Mouse (Mus musculus) retina, postnatal 1 day (tissue): ENCODE measurements around the gene Ube2g1.

Experiments used
- DNase-seq: peaks from one replicate; pipeline ENCODE4 v3.0.0-alpha.2; 2012

Gene Ube2g1

DNA sequence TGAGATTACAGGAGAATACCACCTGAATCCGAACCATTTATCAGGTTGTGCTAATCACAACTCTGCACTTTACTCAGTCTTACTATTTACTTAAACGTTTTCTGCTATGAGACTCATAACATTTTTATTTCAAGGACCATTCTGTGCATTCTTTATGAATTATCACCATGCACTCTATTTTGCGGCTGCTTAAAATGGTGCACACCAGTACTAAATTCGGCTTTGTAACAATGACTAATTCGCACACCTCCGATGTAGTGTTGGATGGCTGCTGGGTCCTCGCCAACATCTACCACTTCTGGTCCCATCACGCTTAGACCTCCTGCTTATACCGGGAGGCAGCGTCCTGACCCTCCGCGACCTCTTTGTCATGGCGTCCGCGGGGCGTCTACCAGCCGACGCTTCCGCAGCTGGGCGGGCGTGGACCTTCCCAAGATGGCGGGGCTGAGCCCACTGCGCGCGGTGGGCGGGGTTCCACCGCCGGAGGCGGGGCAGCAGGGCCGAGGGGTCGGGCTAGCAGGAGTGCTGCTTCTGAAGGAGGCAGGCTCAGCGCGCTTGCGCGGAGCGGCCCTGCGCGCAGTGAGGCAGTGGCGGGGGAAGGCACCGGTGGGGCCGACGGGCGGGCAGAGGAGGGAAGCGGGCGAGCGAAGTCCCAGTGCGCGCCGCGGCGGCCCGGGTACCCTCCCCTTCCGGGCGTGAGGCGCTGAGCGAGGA lies at the start of gene Ube2g1:
TSS of gene Ube2g1 (plus strand) at position 590 of the 714 bp plus-strand sequence.
- DNase-seq, result peak; percentile 99

DNA sequence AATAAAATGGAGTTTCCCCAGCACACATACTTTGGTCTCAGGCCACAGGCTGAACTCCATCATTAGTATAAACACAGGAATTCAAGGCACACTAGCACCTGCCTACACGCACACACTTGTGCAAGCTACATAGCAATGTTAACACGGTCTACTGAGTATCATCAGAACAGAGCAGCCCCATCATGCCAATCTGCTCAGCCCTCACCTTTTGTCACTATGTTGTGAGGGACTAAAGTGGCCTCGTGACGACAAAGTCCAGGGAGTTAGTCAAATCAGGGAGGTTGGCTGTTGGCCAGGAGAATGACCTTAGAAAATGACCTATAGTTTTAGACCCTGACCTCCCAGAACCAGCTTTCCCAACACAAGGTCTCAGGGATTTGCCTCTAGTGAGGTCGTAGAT lies 48.9 kb upstream of the Ube2g1 start:
- DNase-seq, result no peak

DNA sequence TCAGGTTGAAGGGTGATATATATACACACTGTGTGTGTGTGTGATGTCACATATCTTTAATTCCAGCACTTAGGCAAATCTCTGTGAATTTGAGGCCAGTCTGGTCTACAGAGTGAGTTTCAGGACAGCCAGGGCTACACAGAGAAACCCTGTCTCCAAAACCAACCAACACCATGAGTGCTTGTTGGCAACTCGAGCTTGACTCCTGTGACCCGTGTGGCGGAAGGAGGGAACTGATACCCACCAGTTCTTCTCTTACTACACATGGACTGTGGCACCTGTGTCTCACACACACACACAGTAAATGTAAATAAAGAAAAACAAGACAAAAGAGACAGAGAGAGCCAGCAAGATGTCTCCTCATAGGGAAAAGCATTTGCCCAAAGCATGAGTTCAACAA lies 46.4 kb upstream of the Ube2g1 start:
- DNase-seq, result no peak

DNA sequence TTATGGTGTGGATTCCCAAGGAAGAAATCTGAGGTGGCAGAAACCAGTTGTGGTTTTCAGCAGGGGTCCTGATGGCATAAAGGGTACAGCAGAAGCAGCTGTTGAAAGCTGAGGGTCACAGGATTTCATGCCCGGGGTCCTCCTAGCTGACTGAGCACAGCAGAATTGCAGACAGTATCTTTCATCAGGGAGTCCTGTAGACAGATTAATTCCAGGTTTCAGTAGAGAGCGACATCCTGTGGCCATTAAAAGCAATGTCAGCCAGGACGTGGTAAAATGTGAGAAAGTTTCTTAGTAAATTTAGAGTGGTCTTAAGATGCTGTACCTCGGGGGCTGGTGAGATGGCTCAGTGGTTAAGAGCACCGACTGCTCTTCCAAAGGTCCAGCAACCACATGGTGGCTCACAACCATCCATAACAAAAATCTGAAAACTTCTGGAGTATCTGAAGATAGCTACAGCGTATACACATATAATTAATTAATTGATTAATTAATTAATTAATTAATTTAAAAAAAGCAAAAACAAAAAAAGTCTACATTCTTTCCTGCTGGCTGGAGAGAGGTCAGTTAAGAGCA lies 42.8 kb upstream of the Ube2g1 start:
- peak; percentile 80 for DNase-seq

DNA sequence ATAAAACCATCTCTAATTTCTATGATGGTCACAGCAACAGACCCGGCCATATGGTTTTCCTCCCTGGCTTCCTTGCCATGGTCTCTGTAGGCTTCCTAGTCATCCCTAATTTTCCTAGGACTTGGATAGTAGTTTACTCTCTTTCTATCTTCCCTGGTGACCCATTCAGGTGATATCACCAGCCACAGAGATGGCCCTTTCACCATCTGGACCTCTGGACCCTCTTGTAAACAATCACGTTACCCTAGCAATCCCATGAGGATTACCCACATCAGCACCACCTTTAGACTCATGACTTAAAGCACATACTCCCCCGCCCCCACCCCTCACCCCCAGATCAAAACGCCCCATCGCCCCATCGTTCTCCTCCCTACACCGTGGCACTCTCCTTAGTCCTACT lies 40.8 kb upstream of the Ube2g1 start:
- no peak for DNase-seq

DNA sequence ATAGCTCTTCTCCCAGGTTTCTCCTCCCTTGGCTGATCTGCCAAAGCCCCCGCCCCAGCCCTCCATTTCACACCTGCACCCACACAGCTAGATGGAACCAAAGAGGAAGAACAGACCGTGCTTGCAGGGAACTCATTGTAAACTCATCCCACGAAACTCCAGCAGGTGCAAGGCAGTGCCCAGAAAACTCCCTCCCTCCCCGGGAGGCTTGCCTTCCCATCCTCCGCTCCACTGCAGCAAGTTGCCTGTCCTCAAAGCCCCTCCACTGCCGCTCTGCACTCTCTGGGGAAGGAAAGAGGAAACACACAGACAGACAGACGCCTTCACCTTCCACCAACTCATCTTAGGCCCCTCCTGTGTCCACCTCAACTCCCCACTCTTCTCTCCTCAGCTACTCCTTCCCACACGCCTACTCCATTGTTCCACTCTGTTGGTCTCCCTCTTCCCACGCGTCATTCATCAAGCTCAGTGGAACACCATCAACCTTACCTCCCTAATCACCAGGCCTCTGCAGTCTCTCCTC lies 40.2 kb upstream of the Ube2g1 start:
- DNase-seq, result no peak

DNA sequence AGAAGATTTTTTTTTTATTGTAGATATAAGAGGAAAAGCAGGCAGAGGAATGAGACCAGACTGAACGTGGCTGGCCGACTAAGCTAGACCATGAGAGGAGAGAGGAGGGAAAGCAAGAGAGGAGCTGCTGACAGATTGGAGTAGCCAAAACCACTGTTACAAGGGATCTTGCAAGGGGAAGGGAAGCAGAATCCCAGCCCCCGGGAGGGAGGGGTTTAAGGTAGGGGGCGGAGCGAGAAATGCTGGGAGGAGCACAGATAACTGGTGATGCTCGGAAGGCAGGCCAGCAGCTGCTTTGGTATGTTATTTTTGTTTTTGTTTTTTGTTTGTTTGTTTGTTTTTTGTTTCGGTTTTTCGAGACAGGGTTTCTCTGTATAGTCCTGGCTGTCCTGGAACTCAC lies 38.0 kb upstream of the Ube2g1 start:
- peak; percentile 13 for DNase-seq

DNA sequence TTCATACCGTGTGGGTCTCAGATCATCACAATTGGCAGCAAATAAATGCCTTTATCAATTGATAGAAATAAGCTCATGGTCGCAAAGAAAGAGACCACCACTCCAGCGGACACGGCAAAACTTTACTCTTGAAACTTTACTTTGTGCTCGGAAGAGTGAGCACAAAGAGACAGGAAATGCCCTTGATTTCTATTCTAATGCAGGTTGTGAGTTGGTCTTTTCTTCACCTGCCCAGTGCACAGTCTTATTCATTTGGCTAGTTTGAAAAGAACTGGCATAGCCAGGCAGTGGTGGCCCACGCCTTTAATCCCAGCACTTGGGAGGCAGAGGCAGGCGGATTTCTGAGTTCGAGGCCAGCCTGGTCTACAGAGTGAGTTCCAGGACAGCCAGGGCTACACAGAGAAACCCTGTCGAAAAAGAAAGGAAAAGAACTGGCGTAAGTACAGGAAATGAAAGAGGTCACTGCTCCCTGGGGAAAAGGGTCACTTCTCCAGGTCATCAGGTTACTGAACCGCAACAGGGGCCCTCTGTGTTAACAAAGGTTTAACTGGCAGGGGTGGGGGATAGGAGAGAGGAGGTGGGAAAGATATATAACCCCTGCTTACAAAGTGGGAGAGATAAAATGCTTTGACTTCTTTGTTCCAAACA lies 37.3 kb upstream of the Ube2g1 start:
- DNase-seq, result no peak

DNA sequence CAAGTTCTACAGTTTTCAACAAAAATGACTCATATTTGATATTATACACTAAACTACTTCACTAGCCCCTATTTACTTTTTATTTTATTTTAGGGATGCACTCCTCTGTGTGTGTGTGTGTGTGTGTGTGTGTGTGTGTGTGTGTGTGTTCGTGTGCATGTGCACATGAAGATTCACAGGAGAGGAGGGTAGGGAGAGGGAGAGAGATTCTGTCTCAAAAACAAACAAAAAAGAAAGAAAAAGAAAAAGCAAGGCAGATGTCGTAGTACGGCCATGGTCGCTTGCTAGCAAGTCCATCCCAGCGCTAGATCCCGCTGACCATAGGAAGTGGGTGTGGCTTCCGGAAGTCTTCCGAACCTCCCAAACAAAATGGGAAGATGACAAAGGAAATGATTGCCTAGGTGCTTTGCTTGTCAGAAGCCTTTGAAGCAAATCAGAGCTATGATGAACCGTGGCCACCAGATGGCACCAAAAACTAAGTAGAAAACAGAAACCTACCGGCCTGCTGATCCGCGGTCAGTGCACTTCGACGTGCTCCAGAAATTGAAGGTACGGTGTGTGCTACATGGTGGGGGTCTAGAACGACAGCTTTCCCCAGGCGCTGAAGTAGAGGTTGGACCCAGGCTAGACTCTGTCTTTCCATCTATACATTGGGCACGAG lies 36.6 kb upstream of the Ube2g1 start:
- DNase-seq, result peak; percentile 92

DNA sequence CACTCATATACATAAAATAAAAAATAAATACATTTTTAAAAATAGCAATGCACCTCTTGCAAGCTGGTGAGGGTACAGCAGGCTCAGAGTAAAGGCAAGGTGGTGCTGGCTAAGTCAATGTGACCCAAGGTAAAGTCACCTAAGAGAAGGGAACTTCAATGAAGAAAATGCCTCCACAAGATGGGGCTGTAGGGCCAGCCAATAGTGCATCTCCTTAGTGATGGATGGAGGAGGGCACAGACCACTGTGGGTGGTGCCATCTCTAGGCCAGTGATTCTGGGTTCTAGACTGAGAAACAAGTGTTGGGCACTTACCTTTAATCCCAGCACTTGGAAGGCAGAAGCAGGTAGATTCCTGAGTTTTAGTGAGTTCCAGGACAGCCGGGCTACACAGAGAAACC lies 33.3 kb upstream of the Ube2g1 start:
- DNase-seq, result peak; percentile 41

DNA sequence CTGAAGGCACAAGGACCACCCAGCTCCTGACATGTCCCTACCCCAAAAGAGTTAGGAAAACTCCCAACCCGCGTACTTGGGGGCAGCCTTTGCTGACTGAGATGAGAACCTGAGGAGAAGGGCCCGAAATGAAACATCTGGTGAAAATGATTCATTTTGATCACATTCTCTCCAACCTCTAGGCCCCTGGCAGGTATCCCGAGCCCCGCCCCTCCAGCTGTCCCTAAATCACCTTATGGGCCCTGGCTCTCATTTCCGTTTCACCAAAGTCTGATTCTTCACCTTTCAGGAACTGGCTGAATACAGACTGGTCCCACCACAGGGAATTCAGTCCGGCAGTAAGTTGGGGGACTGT lies 31.0 kb upstream of the Ube2g1 start:
- no peak for DNase-seq

DNA sequence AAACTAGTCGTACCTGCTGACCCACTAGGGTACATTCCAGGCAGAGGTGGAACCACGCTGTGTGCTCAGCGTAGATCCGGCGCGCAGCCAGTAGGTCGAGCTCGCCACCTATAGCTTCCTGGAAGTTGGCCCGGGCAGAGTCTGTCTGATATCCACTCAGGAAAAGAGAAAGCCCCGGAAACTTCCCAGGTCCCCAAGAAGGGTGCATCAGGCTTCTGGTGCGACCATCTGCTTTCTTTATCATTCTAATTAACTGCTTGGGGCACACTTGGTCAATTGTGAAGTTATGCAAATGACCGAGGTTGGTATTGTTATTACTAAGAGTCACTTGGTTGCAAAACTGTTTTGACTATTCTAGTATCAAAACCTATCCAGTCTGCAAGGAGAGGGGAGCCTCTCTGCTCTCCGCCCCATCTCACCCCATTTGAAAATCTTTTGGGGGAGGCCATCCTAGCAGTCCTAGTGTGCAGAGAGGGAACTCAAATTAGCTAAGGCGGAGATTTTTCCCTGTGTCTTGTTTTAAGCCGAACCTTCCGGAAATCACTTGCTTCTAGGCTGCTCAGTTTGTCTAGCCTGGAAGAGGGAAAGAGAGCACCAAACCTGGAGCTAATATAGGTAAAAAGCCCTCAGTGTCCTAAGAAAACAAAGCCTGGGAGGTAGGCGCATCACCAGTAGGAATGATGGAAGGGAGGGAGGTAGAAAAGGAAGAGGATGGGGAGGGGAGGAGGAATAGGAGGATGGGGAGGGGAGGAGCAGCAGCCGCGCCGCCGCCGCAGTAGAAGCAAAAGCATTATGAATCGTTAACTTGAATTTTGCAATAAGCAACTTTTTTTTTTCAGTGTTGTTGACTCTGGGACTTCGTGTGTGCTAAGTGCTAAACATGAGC lies 30.4 kb upstream of the Ube2g1 start:
- peak; percentile 48 for DNase-seq

DNA sequence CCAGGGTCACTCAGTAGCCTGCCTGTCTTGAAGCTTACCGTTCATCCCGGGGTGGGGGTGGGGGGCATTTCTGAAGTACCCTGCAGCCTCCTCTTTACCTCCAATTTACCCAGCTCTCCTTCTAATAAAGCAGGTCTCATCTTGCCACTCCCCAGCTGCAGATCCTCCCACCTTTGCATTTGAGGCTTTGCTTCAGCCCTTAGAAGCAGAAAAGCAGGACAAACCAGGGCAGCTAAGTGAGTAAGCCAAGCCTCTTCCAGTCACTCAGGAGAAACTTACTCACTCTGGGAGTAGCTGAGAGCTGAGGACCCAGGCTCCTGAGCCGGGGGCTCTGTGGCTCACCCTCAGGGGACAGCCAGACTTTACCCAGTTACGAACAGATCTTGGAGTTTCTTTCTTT lies 28.6 kb upstream of the Ube2g1 start:
- DNase-seq, result no peak

DNA sequence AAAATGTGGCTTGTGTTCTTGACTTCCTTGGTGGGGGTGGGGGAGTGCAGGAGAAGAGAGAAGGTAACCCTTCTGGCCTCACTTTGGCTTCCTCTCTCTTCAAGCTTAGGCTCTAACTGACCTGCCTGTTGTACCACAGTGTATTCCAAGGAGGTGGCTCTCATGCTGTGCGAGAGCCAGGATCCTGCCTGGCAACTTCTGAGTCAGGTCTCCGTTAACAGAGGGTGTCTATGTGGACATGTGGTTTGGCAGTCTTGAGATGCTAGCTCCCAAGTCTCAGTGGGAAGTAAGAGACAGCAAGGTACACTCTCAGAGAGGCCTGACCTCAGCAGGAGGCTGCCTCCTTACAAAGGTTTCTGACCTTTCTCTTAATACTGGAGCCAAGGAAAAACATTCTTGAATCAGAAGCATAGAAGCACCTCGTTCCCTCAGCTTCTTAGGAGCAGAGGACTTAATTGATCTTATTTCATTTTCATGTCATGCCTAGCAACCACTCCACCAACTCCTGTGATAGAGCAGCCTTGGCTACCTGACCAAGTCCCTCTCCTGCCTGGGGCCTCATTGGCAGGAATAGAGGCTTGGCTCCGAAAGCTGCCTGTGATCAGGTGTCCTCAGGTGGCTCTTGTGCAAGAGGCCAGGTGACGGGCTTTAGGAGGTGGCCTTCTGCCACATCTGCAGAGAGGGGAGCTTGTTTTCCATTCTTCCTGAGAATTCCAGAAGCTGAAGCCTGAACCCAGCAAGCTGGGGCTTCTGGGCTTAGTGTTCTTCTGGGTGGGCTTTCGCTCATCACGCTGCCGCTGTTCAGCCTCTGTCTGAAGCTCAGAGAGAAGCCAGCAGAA lies 25.3 kb upstream of the Ube2g1 start:
- no peak for DNase-seq

DNA sequence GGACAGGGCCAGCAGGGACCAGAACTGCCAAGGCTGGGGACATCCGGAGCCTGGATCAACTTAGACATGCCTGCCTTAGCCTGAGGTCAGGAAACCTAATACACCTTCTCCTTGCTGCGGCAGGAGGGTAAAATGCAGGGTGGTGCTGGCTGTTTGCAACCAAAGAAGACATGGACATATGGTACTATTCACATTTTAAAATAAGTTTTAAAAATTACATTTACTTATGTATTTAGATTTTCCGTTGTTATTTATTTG lies 24.7 kb upstream of the Ube2g1 start:
- DNase-seq, result no peak

DNA sequence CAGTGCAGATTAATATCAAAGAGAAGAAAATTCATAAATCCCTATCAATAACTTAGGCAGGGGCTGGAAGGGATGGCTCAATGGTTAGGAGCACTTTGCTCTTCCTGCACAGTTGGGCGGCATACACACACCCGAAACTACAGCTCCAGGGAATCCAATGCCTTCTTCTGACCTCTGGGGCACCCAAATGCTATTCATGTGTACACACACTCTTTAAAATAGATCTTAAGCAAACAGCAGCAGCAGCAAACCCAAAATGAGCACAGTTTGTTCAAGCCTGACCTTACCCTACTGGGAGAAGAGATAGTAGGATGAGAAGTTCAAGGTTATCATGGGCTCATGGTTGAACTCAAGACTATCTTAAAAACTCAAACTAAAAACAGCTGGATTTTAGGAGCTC lies 24.0 kb upstream of the Ube2g1 start:
- no peak for DNase-seq

DNA sequence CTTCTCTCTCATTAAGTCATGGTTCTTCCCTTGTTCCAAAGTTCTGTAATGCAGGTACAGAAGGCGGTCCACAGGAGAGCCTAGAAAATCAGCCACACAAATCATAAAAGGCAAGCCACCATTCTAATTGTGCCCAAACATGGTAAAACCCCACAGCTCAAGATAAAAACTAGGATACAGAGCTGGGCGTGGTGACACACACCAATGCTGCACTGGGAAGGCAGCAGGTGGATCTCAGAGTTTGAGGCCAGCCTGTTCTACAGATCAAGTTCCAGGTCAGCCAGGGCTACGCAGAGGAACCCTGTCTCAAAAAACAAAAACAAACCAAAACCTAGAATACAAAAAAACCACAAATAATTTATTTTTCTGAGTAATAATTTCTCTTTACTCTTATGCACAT lies 20.5 kb upstream of the Ube2g1 start:
- DNase-seq, result no peak

DNA sequence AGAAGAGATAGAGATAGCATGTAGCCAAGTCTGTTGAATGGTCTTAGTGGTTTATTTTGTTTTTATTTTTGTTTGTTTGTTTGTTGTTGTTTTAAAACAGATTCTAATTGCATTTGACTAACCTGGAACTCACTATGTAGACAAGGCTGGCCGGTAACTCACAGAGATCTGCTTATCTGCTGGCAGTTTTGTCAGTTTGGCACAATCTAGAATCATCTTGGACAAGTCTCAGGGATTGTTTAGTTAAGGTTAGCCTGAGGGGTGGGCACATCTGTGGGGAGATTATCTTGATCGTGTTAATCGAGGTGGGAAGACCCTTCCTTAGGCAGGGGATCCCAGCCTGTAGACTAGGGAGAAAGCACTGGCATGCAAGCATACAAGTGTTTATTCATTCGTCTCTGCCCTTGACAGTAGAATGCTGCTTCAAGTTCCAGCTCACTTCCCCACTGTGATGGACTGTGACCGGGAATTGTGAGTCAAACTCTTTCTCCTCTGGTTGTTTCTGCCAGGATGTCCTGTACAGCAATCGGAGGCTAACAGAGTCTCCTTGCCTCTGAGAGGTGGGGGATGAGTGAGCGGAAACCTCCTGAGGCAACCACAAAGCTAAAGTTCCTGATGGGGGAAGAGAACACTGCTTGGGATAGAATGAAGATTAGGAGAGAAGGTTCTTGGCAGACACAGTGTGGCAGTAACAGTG lies 19.4 kb upstream of the Ube2g1 start:
- no peak for DNase-seq

DNA sequence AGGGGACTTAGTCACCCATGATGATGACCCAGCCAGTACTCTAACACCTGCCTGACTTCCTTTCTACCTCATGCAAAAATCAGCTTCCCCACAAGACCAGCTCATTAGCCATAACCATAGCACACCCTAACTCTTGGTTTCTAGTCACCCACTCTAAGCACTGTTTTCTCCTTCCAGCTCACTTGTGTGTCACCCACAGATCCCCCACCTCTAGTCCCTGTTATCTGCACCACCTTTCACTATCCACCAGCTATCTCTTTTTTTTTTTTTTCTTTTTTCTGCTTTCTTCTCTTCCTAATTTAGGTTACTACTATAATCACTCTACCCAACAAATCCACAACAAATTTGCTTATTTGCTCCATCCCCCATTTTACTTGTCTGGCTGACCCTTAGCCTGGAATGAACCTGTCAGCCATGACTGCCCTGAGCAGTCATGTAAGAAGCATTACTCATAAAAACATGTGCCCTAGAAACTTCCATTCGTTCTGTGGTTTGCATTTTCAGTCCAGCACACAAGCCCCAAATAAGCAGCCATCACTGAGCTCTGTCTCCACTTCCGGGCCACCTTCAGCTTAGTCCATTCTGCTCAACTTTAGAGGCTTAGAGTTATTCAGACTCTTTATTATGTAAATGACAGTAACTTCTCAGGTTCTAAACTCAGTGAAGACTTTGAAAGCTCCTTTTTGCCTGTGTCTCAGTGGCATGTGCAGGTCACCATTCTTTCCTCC lies 11.9 kb upstream of the Ube2g1 start:
- DNase-seq, result no peak

DNA sequence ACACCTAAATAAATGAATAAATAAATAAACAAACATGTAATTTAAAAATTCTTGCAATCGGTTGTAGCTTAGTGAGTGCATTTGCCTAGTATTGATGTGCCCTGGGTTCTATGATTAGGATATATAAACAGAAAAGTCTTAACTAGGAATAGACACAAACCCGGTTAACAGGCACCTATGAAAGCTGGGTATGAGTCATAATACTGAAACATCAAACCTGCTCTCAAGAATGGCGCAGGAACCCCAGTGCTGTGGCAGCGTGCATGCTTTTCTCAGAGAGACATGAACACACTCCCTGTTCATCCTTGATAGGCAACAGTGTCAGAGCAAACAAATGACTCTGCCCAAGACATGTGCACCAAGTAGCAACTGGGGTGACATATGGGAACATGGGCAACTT lies 9.3 kb upstream of the Ube2g1 start:
- DNase-seq, result no peak
